Mouse (Mus musculus): ENCODE data around the gene Olfr1340. TPM values are rescaled to one million over a fixed set of nuclear protein-coding genes. Genes with fewer than 3 reads are reported as not detected.

The Olfr1340 gene
- not detected in 2 replicates for polyA plus RNA-seq (2015; fragmentation: Nextera tagmentation; extraction: Ambion mirVana)

DNA sequence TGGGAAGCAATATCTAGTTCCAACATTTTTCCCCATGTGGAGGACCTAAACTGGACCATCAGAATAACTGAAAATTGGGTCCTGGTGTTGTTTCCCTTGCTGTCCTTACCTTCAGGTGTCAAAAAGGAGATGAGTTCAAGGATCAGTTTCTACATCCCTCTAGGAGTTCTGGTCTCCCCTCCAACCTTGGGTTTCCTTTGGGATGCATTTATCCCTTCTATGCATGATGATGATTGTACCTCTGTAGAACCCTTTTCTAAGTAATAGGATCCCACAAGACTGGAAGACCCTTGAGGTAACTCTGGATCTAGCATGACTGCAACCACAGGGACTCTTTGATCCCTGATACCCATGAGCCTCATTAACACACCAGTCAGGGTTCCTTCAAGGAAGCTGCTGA lies at the start of gene Olfr1340:
TSS of gene Olfr1340 (plus strand) at position 301 of the 400 bp plus-strand sequence.
- Histone ChIP-seq H3K9ac (no peak within 1 kb of the TSS), H3K36me3 (no peaks in the 10 kb centered on the region), H3K27ac (no peak within 1 kb of the TSS), H3K9me3 (replicated peaks) (no peaks in the 10 kb centered on the region), H3K4me3 (replicated peaks) (no peak within 1 kb of the TSS), H3K27me3 (no peaks in the 10 kb centered on the region), H3K4me2 (no peak within 1 kb of the TSS), H3K4me1 (no peaks in the 10 kb centered on the region)
- no peak for ATAC-seq (replicated peaks; ENCODE audit: low FRiP score)

DNA sequence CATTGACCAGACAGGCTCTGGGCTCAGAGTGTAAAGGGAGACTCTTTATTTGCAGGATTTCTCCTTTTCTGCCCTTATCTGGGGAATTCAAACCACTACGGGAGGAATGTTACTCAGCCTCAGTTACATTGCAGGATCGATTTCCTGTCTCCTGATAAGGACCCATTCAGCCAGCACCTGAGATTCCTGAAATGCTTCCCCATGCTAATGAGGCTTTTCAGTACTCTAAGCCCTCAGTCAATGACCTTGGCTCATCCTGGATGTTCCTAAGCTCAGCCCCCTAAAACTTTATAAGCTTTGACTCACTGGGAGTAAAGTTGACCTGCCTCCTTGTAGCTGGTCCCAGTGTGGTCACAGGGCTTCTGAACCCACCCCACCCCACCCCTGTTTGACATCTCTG lies 32.9 kb upstream of the Olfr1340 start:
- WGBS, result 61% methylated on average over 2 of the region's 2 CpGs
- H3K27me3 ChIP-seq, result 0 out of 2 replicates have a peak, but pooled peaks cover 2% of the 10 kb centered on the region
- H3K4me1 ChIP-seq, result no peaks in the 10 kb centered on the region
- no peak overlapping the region for H3K27ac ChIP-seq
- H3K36me3 ChIP-seq, result no peaks in the 10 kb centered on the region
- no peaks in the 10 kb centered on the region for H3K9me3 ChIP-seq (replicated peaks)
- H3K9ac ChIP-seq, result no peak overlapping the region
- H3K4me2 ChIP-seq, result no peak overlapping the region
- no peak for ATAC-seq (replicated peaks; ENCODE audit: low FRiP score)
- no peak overlapping the region for H3K4me3 ChIP-seq (replicated peaks)

DNA sequence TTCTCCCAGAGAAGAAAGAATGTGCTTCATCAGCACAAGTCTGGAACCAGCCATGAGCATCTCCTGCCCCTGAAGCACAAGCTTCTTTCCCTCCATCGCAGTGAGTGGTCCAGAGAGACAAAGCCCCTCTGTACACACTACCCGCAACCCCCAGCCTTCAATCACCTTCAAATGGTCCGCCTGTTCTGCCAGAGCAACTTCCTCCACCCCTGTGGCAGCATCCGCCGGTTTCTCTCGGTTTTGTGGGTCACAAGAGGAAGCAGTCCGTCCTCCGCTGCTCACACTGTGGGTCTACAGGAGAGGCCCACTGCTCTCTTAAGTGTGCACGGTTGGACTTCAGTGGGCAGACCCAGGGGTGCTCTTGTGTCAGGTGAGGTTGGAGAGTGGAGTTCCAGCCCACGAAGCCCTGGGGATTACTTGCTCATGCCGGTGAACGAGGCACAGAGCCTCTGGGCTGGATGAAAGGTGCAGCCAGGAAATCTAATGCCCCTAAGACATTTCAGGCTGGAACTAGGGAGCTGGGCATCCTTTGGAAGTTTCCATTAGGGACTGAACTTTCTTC lies 27.4 kb upstream of the Olfr1340 start, which contains the start of gene Olfr1342:
TSS of gene Olfr1342 (minus strand) at position 345 of the 562 bp plus-strand sequence.
- H3K27ac ChIP-seq, result peak within 1 kb of the TSS; percentile 59; the same call in 1 of the 2 replicates
- H3K4me1 ChIP-seq, result 0 out of 2 replicates have a peak, but pooled peaks cover 6% of the 10 kb centered on the region
- no peak within 1 kb of the TSS for H3K4me3 ChIP-seq (replicated peaks)
- WGBS, result 44% methylated on average over 12 of the region's 12 CpGs
- no peaks in the 10 kb centered on the region for H3K36me3 ChIP-seq
- peak; percentile 29; the same call in 1 of the 2 replicates for ATAC-seq (replicated peaks; ENCODE audit: low FRiP score)
- H3K27me3 ChIP-seq, result no peaks in the 10 kb centered on the region
- H3K4me2 ChIP-seq, result peak within 1 kb of the TSS; percentile 25
- H3K9ac ChIP-seq, result no peak within 1 kb of the TSS
- H3K9me3 ChIP-seq (replicated peaks), result no peaks in the 10 kb centered on the region

DNA sequence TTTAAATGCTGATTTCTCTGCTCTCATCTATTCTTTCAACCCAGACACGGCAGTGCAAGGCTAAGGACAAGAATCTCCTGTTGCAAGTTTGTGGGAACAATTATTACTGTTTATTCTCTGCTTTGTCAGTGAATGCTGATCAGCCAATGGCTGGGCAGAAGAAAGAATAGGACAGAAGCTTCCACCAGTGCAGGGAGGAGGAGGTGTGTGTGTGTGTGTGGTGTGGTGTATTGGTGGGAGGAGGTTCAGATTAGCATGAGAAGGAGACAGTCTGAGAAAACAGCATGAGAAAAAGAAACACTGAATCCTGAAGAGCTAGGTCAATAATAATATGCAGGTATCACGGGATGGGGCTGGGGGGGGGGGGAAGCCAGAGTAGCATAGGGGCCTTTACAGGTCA lies 26.1 kb upstream of the Olfr1340 start:
- 45% methylated on average over 2 of the region's 2 CpGs for WGBS
- ATAC-seq (replicated peaks; ENCODE audit: low FRiP score), result no peak

DNA sequence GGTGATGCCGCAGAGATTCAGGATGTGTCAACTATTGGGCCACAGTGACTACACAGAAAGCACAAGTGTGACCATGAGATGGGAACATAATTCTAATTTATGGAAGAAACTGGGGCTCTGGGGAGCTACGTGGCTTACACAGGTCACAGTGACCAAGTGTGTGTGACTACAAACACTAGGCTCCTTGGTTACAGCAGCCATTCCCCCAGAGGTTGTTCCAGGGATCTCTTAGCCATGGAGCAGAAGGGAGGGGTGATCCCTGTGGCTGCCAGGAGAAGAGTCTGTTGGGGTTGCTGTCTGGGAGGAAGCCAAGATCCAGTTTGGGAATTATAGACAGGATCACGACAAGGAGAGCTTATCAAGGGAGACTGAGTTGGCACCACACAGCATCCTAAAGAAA lies 16.7 kb upstream of the Olfr1340 start, which contains the start of gene Olfr1341:
TSS of gene Olfr1341 (plus strand) at position 301 of the 400 bp plus-strand sequence.
- WGBS, result 65% methylated on average over 3 of the region's 3 CpGs

More for the DNA sequence above, 26.1 kb upstream of the Olfr1340 start:
- H3K9ac ChIP-seq, result no peak overlapping the region
- H3K27ac ChIP-seq, result no peak overlapping the region
- H3K36me3 ChIP-seq, result no peaks in the 10 kb centered on the region
- no peaks in the 10 kb centered on the region for H3K27me3 ChIP-seq
- no peak overlapping the region for H3K4me3 ChIP-seq (replicated peaks)
- no peak overlapping the region for H3K4me2 ChIP-seq
- H3K4me1 ChIP-seq, result 0 out of 2 replicates have a peak, but pooled peaks cover 6% of the 10 kb centered on the region
- H3K9me3 ChIP-seq (replicated peaks), result no peaks in the 10 kb centered on the region

DNA sequence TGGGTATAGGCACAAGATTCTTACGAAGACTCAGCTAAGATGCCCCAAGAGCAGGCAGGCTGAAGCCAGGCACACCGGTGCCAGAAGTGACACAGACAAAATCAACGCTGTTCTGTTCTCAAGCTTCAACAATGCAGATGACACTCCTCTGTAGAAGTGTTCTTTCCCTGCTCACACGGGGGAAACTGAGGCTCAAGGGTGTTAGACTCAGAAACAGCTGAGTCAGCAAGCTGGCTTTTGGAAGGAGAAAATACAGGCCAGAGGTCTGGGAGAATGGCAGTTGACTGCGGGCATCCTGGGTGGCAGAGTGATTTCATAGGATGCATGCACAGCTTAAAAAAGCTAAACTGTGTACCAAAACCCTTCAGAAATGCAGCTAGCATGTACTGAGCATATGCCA lies 11.9 kb upstream of the Olfr1340 start:
- Histone ChIP-seq H3K27ac (no peak overlapping the region), H3K36me3 (no peaks in the 10 kb centered on the region), H3K27me3 (0 out of 2 replicates have a peak, but pooled peaks cover 4% of the 10 kb centered on the region), H3K9ac (no peak overlapping the region), H3K9me3 (replicated peaks) (no peaks in the 10 kb centered on the region), H3K4me3 (replicated peaks) (no peak overlapping the region), H3K4me1 (no peaks in the 10 kb centered on the region), H3K4me2 (no peak overlapping the region)
- WGBS, result 83% methylated on average over 5 of the region's 5 CpGs
- no peak for ATAC-seq (replicated peaks; ENCODE audit: low FRiP score)

More for the DNA sequence above, 16.7 kb upstream of the Olfr1340 start, which contains the start of gene Olfr1341:
- ATAC-seq (replicated peaks; ENCODE audit: low FRiP score), result no peak
- Histone ChIP-seq H3K4me2 (no peak within 1 kb of the TSS), H3K9ac (no peak within 1 kb of the TSS), H3K4me3 (replicated peaks) (no peak within 1 kb of the TSS), H3K27me3 (0 out of 2 replicates have a peak, but pooled peaks cover 4% of the 10 kb centered on the region), H3K9me3 (replicated peaks) (no peaks in the 10 kb centered on the region), H3K4me1 (no peaks in the 10 kb centered on the region), H3K36me3 (no peaks in the 10 kb centered on the region), H3K27ac (no peak within 1 kb of the TSS)

DNA sequence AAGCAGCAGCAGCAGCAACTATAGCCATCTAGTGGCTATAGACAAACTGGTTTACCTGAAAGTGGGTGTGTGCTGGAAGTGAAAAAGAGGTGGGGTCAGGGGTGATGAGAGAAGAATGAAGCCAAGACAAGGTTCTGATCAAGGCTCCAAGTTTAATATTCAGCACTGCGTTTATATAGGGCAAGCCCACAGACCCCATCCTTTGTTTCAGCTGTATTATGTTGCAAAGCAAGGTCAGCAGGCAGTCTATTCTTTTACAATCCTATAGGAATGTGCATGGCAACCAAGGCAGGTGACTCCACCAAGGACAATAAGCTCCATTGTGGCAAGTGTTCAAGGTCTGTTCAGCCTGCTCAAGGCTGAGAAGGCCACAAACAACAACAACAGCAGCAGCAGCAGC lies 8.3 kb upstream of the Olfr1340 start:
- 52% methylated on average over 1 of the region's 1 CpGs for WGBS
- no peak overlapping the region for H3K27ac ChIP-seq
- no peak for ATAC-seq (replicated peaks; ENCODE audit: low FRiP score)
- no peak overlapping the region for H3K9ac ChIP-seq
- no peak overlapping the region for H3K4me2 ChIP-seq
- no peak overlapping the region for H3K4me3 ChIP-seq (replicated peaks)
- H3K9me3 ChIP-seq (replicated peaks), result no peaks in the 10 kb centered on the region
- H3K36me3 ChIP-seq, result no peaks in the 10 kb centered on the region
- H3K4me1 ChIP-seq, result no peaks in the 10 kb centered on the region
- H3K27me3 ChIP-seq, result no peaks in the 10 kb centered on the region

DNA sequence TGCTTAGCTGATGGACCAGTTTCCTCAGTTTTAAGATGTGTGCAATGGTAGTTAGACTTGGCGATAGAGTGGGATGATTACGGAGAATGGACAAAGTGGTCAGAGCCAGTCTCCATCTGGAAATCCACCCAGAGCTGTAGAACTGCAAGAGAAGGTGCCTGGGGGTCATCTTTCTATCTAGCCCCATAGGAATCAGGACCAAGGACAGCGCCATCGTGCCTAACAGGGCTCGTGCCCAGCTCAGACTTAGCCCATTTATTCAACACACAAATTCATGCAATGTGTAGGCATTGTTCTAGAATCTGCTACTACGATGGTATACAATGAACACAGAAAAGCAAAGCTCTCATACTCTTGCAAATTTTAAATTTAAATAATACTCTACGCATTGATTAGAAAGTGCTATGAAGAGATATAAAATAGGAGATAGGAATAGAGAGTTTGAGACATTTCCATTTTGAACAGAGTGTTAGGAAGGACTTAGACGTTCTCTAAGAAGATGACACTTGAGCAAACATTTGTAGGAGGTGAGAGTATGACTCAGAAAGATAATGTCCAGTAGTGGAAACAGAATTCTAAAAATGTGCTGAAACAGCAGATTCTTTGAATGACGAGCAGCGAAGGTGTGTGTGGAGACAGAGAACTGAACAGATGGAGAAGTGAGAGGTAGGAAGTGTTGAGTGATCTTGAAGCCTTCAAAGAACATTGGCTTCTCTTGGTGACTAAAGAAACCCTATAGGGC lies 2.0 kb downstream of the Olfr1340 start:
- H3K9me3 ChIP-seq (replicated peaks), result no peaks in the 10 kb centered on the region
- no peak overlapping the region for H3K9ac ChIP-seq
- no peak for ATAC-seq (replicated peaks; ENCODE audit: low FRiP score)
- H3K27me3 ChIP-seq, result no peaks in the 10 kb centered on the region
- H3K36me3 ChIP-seq, result no peaks in the 10 kb centered on the region
- 55% methylated on average over 10 of the region's 10 CpGs for WGBS
- no peak overlapping the region for H3K4me2 ChIP-seq
- H3K4me1 ChIP-seq, result no peaks in the 10 kb centered on the region
- H3K4me3 ChIP-seq (replicated peaks), result no peak overlapping the region
- no peak overlapping the region for H3K27ac ChIP-seq

DNA sequence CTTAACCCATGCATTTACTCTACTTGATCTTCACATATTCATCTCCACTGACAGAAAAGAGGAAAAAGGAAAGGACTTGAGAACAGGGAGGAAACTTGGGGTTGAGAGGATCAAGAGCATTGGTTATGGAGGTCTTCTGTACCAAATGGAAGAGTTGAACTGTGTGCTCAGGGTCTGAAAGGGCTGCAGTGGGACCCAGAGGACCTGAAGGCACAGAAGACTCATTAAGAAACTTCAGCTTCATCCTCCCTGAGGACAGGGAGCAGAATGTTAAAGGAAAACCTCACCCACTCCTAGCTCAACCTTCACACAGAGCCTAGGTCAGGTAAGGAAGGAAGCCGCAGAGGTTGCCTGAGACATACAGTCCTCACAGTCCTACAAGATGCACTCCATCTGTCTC lies 11.9 kb downstream of the Olfr1340 start, which contains the start of gene Olfr1339:
TSS of gene Olfr1339 (plus strand) at position 301 of the 400 bp plus-strand sequence.
- Histone ChIP-seq H3K36me3 (no peaks in the 10 kb centered on the region), H3K4me1 (no peaks in the 10 kb centered on the region), H3K4me3 (replicated peaks) (no peak within 1 kb of the TSS), H3K27me3 (no peaks in the 10 kb centered on the region), H3K4me2 (no peak within 1 kb of the TSS), H3K9me3 (replicated peaks) (no peaks in the 10 kb centered on the region), H3K9ac (no peak within 1 kb of the TSS), H3K27ac (no peak within 1 kb of the TSS)
- ATAC-seq (replicated peaks; ENCODE audit: low FRiP score), result no peak
- WGBS, result 100% methylated on average over 1 of the region's 1 CpGs

DNA sequence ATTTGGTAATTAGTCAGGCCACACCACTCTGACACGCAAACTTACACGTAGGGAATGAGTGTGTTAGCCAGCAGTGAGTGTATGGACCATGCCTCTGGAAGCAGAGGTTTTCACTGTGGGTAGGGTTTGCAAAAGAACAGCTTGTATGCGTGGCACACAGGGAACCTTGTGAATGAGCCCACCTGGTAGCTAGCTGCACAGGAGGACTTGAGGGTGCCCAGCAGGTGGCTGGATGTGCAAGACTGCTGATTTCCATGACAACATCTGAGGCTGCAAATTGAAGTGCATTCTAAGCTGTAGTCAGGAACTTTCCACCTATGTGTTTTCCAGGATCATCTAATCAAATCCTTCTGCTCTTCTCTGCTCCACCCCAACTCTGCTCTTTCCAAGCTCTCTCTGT lies 19.6 kb downstream of the Olfr1340 start:
- no peak overlapping the region for H3K27ac ChIP-seq
- ATAC-seq (replicated peaks; ENCODE audit: low FRiP score), result no peak
- no peak overlapping the region for H3K4me2 ChIP-seq
- H3K9me3 ChIP-seq (replicated peaks), result no peaks in the 10 kb centered on the region
- no peak overlapping the region for H3K9ac ChIP-seq
- WGBS, result 69% methylated on average over 3 of the region's 3 CpGs
- H3K4me1 ChIP-seq, result no peaks in the 10 kb centered on the region
- H3K36me3 ChIP-seq, result no peaks in the 10 kb centered on the region
- peaks cover 29% of the 10 kb centered on the region for H3K27me3 ChIP-seq
- no peak overlapping the region for H3K4me3 ChIP-seq (replicated peaks)

DNA sequence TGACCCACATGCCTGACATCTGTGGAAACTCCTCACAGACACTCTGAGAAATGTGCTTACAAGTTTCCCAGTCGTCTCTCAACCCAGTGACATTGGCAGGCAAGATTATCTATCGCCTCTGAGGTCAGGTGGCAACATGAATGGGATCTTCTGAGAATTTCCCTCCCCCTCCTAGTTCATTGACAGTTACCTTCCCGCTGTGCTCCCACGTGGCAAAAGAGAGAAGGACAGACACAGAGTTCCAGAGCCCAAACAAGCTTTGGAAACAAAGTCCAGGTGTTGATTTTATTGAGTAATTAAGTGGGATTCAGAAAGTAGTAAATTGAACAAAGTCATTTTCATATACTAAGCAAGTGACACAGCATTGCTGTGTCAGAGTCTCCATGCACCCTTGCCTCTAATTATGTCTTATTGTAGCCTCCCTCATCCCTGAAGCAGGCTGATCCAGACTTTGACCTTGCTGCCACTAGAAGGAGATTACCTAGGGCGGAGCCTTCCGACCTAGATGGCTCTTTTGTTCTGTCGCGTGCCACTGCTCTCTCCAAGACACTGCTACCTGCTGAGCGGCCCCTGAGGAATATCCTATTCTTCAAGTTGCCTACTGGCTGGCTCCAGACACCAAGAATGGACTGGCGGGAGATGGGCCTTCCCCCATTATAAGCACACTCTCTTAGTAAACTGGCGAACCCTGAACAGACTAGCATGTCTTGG lies 21.2 kb downstream of the Olfr1340 start:
- H3K4me2 ChIP-seq, result no peak overlapping the region
- H3K27ac ChIP-seq, result no peak overlapping the region
- H3K9me3 ChIP-seq (replicated peaks), result peaks cover 1% of the 10 kb centered on the region; the same call in 1 of the 2 replicates
- 8% methylated on average over 11 of the region's 11 CpGs for WGBS
- no peak overlapping the region for H3K9ac ChIP-seq
- H3K4me1 ChIP-seq, result no peaks in the 10 kb centered on the region
- H3K4me3 ChIP-seq (replicated peaks), result no peak overlapping the region
- H3K27me3 ChIP-seq, result peaks cover 29% of the 10 kb centered on the region
- no peak for ATAC-seq (replicated peaks; ENCODE audit: low FRiP score)
- H3K36me3 ChIP-seq, result no peaks in the 10 kb centered on the region

DNA sequence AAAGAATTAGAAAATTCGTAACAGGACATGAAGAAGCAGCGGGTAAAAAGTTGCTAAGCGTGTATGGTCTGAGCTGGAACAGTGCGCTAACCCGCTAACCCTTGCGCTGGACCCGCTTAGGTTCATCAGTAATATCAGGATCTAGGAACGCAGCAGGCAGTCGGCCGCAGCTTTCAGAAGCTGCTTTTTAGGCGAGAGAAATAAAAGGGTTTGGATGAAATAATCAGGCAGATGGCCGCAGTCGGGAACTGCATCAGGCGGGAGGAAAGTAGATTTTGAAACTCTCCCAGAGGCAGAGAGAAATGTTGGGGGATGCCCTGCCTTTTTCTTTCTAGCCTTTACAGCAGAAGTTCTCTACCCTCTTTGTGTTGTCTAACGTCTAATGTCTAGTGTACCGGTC lies 21.9 kb downstream of the Olfr1340 start:
- H3K4me1 ChIP-seq, result no peaks in the 10 kb centered on the region
- no peaks in the 10 kb centered on the region for H3K36me3 ChIP-seq
- no peak overlapping the region for H3K4me3 ChIP-seq (replicated peaks)
- H3K27ac ChIP-seq, result no peak overlapping the region
- no peak overlapping the region for H3K4me2 ChIP-seq
- ATAC-seq (replicated peaks; ENCODE audit: low FRiP score), result no peak
- WGBS, result 8% methylated on average over 16 of the region's 16 CpGs
- peaks cover 29% of the 10 kb centered on the region for H3K27me3 ChIP-seq
- no peak overlapping the region for H3K9ac ChIP-seq
- peaks cover 8% of the 10 kb centered on the region; the same call in 1 of the 2 replicates for H3K9me3 ChIP-seq (replicated peaks)

All from kidney, embryonic 15.5 days (tissue).